Mouse (Mus musculus) small intestine, adult 2 months (tissue): ENCODE data around the gene Nabp1.

Source experiments
- CTCF ChIP-seq: fragments of 200-500 bp; IDR thresholded peaks from 2 replicates; pipeline ENCODE4 v1.5.1; 2012; ENCODE audit warnings: low read depth, mild to moderate bottlenecking, control low read depth, inconsistent platforms, low read length, moderate library complexity, mixed read lengths; ENCODE audit not compliant: insufficient replicate concordance, insufficient read length; ENCODE audit errors: extremely low read depth
- POLR2A ChIP-seq: fragments of 200-500 bp; IDR thresholded peaks from 2 replicates; pipeline ENCODE4 v1.6.1; 2012; ENCODE audit warnings: low read depth, mild to moderate bottlenecking, control low read depth, inconsistent platforms, low read length, moderate library complexity

DNA sequence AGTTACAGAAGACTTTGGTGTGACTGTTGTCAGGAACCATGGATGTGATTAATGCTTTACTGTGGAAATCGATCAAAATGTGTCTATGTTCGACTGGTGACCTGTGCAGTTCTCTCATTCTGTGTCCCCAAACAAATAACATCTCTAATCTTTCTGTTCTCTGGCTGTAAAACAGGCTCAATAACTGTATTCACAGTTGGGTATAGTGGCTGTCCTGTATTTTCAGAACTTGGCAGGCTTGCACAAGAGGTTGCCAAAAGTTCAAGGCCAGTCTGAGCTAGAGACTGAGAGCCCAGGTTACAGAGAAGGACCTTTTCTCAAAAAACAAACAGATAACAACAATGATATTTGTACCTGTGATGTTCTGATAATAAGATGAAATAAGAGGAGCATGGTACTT, 34.1 kb upstream of the Nabp1 start:
- TF ChIP-seq CTCF = no peak
- no peak for TF ChIP-seq POLR2A
